Mouse (Mus musculus): ENCODE measurements at regions not wholly inside any gene's neighbourhood (a gene's known extent, or its start where the extent isn't known, plus 50 kb on each side); places are given as distances from the start of the nearest gene placed in this dataset.

DNA sequence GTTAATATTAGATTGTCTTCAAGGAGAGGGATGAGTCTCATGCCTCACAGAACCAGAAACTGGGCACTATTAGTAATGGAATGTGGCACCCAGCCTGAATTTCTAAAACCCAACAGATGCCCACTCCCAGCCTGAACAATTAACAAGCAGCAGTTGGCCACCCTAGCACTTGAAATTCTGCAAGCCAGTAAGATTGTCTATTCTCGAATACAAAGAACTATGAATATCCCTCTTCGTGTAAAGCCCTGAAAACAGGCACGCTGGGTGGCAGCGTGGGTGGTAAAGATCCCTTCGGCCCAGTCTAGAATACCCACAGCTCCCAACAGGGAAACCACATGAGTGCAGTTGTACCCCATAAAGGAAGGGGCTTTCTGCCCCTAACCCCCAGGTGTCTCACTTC, 138.0 kb upstream of the Plxnc1 start:
- TF ChIP-seq CTCF (IDR thresholded peaks at IDR 0.05; ENCODE audit: borderline replicate concordance, control insufficient read depth, extremely low read depth, insufficient read depth, low read length, poor library complexity) (no peak), POLR2A (IDR thresholded peaks at IDR 0.05; ENCODE audit: control insufficient read depth, extremely low read depth, insufficient read depth, low read length, poor library complexity) (no peak)

All from thymus, adult 2 months (tissue).